Mouse (Mus musculus): Measurements from ENCODE around the gene Epb41l5. TPM values are rescaled to one million over a fixed set of nuclear protein-coding genes. Genes with fewer than 3 reads are reported as not detected.

Epb41l5 gene
- polyA plus RNA-seq, 1 experiment from 2014 or later: 45.9 TPM

DNA sequence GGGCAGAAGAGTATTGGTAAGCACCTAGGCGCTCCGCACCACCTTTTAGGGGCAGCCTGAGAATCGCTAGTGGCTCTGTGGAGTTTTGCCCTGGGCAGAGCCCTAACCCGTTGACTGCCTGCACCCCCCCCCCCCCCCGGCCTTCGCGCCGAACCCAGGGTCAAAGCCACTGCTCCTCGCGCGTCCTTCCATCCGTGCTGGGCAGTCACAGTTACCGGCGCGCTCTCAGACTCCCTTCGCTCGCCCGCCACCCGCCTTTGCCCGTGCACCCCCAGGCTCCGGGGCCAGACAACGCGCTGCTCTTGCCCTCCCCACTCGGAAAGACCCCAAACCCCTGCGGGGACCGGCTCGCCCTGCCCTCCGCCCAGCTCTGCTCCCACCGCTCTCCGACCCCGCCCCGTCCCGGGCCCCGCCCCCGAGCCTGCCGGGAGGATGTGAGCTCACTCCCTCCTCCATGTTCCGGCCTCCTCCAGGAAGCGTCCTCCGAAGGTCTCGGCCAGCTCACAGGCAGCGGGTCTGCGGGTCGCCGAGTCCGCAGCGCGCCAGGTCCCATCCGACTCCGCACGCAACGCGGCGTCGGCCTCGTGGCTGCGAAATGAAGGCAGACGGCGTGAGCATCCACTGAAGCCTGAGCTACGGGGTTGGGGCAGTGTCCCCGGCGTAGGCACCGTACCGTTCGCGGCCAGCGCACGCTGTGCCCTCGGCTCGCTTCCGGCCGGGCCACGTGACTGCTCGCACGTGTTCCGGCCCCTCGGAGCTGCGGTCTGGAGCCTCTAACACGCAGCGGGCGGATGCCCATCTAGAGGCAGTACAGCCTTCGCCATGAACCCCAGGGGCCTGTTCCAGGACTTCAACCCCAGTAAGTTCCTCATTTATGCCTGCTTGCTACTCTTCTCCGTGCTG, 122.9 kb downstream of the Epb41l5 start, which contains the start of gene Tmem185b:
Gene Tmem185b (plus strand): TSS at position 472 of the 903 bp plus-strand sequence.
- ATAC-seq (ENCODE audit: borderline replicate concordance, extremely low read depth, low FRiP score, low TSS enrichment): peak; percentile 92
- Histone ChIP-seq H3K27ac (peak within 1 kb of the TSS; percentile 83), H3K4me2 (peak within 1 kb of the TSS; percentile 82), H3K27me3 (no peaks in the 10 kb centered on the region), H3K36me3 (peaks cover 27% of the 10 kb centered on the region), H3K4me1 (peaks cover 36% of the 10 kb centered on the region), H3K4me3 (peak within 1 kb of the TSS; percentile 63), H3K9me3 (no peaks in the 10 kb centered on the region), H3K9ac (peak within 1 kb of the TSS; percentile 69)
- WGBS: 2% methylated on average over 70 of the region's 82 CpGs

DNA sequence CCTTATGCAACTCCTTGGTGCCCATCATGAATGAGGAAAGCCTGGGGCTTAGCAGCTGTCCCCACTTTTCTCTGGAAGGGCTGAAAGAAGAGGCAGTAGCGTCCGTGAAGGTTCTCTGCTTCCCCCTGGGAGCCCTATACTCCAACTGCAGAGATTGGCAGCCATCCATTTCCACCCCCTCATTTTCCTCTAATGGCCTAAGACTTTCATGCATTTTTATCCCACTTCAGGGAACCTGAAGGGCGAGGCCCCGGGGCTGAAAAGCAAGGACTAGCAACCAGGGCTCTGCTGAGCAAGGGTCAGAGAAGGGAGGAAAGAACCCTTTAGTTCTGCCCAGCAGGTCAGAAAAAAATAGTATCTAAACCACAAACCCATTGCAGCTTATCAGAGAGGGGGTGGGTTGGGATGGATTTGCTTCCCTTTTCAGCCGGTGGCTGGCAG, 123.8 kb downstream of the Epb41l5 start:
- WGBS: 5% methylated on average over 5 of the region's 5 CpGs

DNA sequence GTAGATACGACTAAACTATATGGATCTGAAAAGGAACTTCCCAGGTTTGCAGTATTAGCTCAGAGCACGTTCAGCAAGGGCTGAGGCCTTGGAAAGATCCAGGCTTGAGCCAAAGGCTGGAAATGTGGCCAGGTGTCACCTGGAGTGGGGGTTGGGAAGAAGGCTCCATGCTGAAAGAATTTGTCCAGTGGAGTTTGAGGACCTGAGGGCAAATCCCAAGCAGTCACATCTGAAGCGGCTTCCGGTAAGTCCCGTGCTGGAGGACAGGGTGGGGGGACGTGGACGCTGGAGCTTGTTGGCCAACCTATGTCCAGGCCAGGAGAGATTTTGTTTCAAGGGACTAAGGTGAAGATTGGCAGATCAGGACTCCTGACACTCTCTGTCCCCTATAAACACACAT, 125.0 kb downstream of the Epb41l5 start:
- no peak overlapping the region for H3K27ac ChIP-seq
- peaks cover 40% of the 10 kb centered on the region for H3K4me1 ChIP-seq
- ATAC-seq (ENCODE audit: borderline replicate concordance, extremely low read depth, low FRiP score, low TSS enrichment): no peak
- H3K4me3 ChIP-seq: no peak overlapping the region
- H3K36me3 ChIP-seq: peaks cover 20% of the 10 kb centered on the region
- no peak overlapping the region for H3K4me2 ChIP-seq
- 91% methylated on average over 7 of the region's 7 CpGs for WGBS
- no peaks in the 10 kb centered on the region for H3K27me3 ChIP-seq
- no peaks in the 10 kb centered on the region for H3K9me3 ChIP-seq
- no peak overlapping the region for H3K9ac ChIP-seq

More for the DNA sequence above, 123.8 kb downstream of the Epb41l5 start:
- ATAC-seq (ENCODE audit: borderline replicate concordance, extremely low read depth, low FRiP score, low TSS enrichment): no peak
- peak overlapping the region; percentile 83 for H3K27ac ChIP-seq
- H3K9me3 ChIP-seq: no peaks in the 10 kb centered on the region
- peak overlapping the region; percentile 82 for H3K4me2 ChIP-seq
- peaks cover 33% of the 10 kb centered on the region for H3K4me1 ChIP-seq
- peaks cover 27% of the 10 kb centered on the region for H3K36me3 ChIP-seq
- H3K4me3 ChIP-seq: peak overlapping the region; percentile 63
- no peaks in the 10 kb centered on the region for H3K27me3 ChIP-seq
- peak overlapping the region; percentile 69; the same call in 1 of the 2 replicates for H3K9ac ChIP-seq

DNA sequence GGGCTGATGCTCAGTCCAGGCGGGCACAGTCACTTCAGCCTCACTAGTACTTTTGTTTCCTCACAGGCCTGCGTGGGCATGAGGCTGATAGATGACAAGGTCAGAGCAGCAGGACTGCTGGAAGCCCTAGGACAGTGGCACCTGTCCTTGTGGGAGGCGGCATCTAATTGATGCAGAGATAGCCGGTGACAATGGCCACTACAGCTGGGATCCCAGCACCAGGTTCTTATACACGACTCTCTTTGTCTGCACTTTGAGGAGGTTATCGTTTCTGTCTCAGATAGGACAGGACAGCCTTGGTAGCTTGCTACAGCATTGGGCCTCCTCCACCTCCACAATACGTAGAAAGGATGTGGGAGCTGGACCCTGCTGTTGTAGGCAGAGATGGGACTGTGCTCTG, 125.4 kb downstream of the Epb41l5 start:
- H3K36me3 ChIP-seq: peaks cover 15% of the 10 kb centered on the region
- H3K9me3 ChIP-seq: no peaks in the 10 kb centered on the region
- H3K4me2 ChIP-seq: no peak overlapping the region
- H3K27ac ChIP-seq: no peak overlapping the region
- no peaks in the 10 kb centered on the region for H3K27me3 ChIP-seq
- no peak for ATAC-seq (ENCODE audit: borderline replicate concordance, extremely low read depth, low FRiP score, low TSS enrichment)
- WGBS: 81% methylated on average over 7 of the region's 7 CpGs
- H3K9ac ChIP-seq: no peak overlapping the region
- peaks cover 40% of the 10 kb centered on the region for H3K4me1 ChIP-seq
- no peak overlapping the region for H3K4me3 ChIP-seq

DNA sequence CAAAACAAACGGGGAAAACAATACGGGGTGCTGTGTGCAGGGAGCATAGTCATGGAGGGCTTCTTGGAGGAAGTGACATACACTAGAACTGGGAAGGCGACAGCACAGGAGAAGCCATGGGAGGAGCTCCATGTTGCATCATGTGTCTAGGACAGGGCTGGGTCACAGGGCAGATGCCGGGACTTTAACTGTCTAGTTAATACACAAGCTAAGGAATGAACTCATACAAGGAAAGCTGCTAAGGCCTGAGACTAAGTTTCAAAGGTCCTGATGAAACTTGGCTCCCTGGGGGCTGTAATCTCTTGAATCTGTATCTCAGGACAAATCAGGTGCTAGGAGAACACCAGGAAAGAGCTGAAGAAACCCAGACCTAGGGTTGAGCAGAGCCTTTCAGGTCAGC, 126.1 kb downstream of the Epb41l5 start:
- H3K4me2 ChIP-seq: no peak overlapping the region
- H3K9me3 ChIP-seq: no peaks in the 10 kb centered on the region
- H3K4me3 ChIP-seq: no peak overlapping the region
- ATAC-seq (ENCODE audit: borderline replicate concordance, extremely low read depth, low FRiP score, low TSS enrichment): no peak
- no peak overlapping the region for H3K27ac ChIP-seq
- no peak overlapping the region for H3K9ac ChIP-seq
- H3K4me1 ChIP-seq: peaks cover 47% of the 10 kb centered on the region
- H3K36me3 ChIP-seq: peaks cover 9% of the 10 kb centered on the region
- no peaks in the 10 kb centered on the region for H3K27me3 ChIP-seq
- WGBS: 84% methylated on average over 4 of the region's 4 CpGs

DNA sequence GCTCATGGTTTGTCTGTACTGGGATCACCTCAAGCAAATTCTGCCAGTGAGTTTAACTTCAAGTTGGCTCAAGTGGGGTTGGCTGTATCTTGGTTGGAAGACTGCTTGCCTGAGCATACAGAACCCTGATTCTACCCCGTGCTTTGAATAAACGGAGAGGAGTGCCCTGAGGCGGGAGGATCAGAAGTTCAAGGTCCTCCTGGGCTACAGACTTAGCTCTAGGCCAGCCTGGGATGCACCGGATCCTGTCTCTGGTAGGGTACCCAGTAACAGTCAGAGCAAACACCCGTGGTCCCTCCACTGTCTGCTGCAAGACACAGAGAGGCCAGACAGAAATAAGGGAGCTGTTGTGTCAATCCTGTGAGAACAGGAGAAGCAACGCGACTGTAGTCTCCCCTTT, 127.1 kb downstream of the Epb41l5 start:
- peak overlapping the region; percentile 71 for H3K27ac ChIP-seq
- WGBS: 53% methylated on average over 7 of the region's 7 CpGs
- ATAC-seq (ENCODE audit: borderline replicate concordance, extremely low read depth, low FRiP score, low TSS enrichment): no peak

DNA sequence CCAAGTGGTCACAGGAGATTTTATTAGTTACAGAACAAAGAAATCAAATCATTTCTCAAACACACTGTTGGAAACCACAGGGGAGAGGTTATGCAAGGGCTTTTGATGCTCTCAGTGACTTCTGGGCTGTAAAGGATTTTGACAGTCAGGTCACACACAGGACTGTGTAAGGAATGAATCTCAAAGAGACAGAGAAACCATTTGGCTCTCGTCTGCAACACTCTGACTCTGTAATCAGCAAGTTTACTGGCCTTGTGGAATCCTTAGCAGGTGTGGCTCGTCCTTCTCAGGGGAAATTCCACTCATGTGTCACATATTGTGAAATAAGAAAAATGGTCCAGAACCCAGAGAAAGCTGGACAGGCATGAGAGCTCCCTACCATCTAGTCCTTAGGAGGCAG, 127.8 kb downstream of the Epb41l5 start:
- ATAC-seq (ENCODE audit: borderline replicate concordance, extremely low read depth, low FRiP score, low TSS enrichment): peak; percentile 75
- Histone ChIP-seq H3K4me3 (no peak overlapping the region), H3K4me2 (no peak overlapping the region), H3K9ac (no peak overlapping the region), H3K27ac (peak overlapping the region; percentile 71), H3K9me3 (no peaks in the 10 kb centered on the region), H3K36me3 (no peaks in the 10 kb centered on the region), H3K4me1 (peaks cover 42% of the 10 kb centered on the region), H3K27me3 (no peaks in the 10 kb centered on the region)
- WGBS: 32% methylated on average over 2 of the region's 2 CpGs

More for the DNA sequence above, 127.1 kb downstream of the Epb41l5 start:
- Histone ChIP-seq H3K36me3 (no peaks in the 10 kb centered on the region), H3K9ac (no peak overlapping the region), H3K4me3 (no peak overlapping the region), H3K27me3 (no peaks in the 10 kb centered on the region), H3K4me2 (no peak overlapping the region), H3K9me3 (no peaks in the 10 kb centered on the region), H3K4me1 (peaks cover 47% of the 10 kb centered on the region)

DNA sequence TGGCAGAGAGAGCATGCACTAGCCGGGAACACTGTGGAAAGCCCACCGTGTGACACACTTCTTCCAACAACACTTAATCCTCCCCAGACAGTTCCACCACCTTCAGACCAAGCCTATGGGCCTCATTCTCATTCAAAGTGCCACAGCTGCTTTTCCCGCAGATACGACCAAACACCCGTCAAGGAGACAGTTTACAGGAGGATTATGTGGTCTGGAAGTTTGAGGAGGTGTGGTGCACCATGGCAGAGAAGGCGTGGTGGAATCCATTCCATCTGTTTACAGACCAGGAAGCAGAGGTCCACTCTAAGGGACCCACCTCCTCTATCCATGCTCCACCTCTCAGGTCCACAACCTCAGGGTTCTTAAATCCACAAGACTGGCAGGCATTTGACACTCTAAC, 129.5 kb downstream of the Epb41l5 start:
- H3K4me1 ChIP-seq: peaks cover 28% of the 10 kb centered on the region
- H3K9me3 ChIP-seq: no peaks in the 10 kb centered on the region
- ATAC-seq (ENCODE audit: borderline replicate concordance, extremely low read depth, low FRiP score, low TSS enrichment): no peak
- H3K9ac ChIP-seq: no peak overlapping the region
- no peak overlapping the region for H3K4me3 ChIP-seq
- no peaks in the 10 kb centered on the region for H3K36me3 ChIP-seq
- H3K4me2 ChIP-seq: no peak overlapping the region
- 59% methylated on average over 6 of the region's 6 CpGs for WGBS
- no peak overlapping the region for H3K27ac ChIP-seq
- no peaks in the 10 kb centered on the region for H3K27me3 ChIP-seq

DNA sequence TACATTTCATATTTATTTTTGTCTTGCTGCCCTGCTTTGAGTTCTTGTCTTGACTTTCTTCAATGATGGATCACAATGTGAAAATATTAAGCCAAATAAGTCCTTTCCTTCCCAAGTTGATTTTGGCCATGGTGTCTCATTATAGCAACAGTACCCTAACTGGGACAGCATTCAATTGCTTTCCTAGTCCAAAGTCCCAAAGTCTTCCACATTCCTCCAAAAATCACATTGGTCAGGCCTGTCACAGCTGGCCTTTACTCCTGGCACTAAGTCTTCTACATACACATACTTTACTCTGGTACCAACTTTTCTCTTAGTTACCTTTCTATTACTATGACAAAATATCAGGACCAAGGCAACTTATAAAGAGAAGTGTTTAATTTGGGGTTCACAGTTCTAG, 130.0 kb downstream of the Epb41l5 start:
- ATAC-seq (ENCODE audit: borderline replicate concordance, extremely low read depth, low FRiP score, low TSS enrichment): no peak
- no peaks in the 10 kb centered on the region for H3K36me3 ChIP-seq
- no peaks in the 10 kb centered on the region for H3K9me3 ChIP-seq
- H3K9ac ChIP-seq: no peak overlapping the region
- no peak overlapping the region for H3K27ac ChIP-seq
- H3K4me1 ChIP-seq: peaks cover 27% of the 10 kb centered on the region
- H3K27me3 ChIP-seq: no peaks in the 10 kb centered on the region
- H3K4me2 ChIP-seq: no peak overlapping the region
- no peak overlapping the region for H3K4me3 ChIP-seq

DNA sequence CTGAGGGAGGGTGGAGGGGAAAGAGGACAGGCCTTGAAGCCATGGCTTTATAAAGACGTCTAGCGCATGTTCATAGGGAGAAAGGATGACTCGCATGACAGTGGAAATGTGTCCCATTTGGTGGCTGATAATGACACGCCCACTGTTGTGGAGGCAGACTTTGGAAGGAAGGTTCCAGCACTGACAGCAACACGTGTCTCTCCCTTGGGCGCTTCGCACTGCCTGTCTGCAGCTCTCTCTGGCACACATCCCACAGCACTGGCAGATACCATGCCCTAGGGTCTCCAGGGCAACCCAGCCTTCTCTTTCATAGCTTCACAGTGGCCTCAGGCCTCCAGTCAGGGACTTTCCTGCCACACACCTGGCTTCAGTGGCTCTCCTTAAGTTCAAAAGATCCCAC, 130.7 kb downstream of the Epb41l5 start:
- Histone ChIP-seq H3K27ac (peak overlapping the region; percentile 29; the same call in 1 of the 2 replicates), H3K9me3 (no peaks in the 10 kb centered on the region), H3K27me3 (no peaks in the 10 kb centered on the region), H3K9ac (no peak overlapping the region), H3K4me3 (no peak overlapping the region), H3K36me3 (no peaks in the 10 kb centered on the region), H3K4me2 (no peak overlapping the region), H3K4me1 (peaks cover 31% of the 10 kb centered on the region)
- 71% methylated on average over 7 of the region's 7 CpGs for WGBS
- ATAC-seq (ENCODE audit: borderline replicate concordance, extremely low read depth, low FRiP score, low TSS enrichment): no peak

DNA sequence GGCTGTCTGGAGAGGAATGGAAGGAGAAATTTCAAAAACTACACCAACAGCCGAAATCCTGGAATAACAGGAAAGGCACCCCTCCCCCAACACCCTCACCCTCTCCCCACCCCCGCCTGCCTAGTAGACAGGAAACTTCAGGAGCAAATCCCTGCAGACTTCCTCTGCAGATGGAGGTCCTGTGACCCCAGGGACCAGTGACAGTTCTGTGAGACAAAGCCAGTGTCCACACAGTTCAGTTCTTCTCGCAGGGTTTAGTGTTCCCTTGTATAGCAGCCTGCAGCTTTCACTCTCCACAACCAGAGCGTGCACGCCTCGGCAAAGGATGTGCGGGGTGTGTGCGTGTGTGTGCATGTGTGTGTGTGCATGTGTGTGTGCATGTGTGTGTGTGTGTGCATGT, 137.9 kb downstream of the Epb41l5 start:
- H3K4me2 ChIP-seq: peak overlapping the region; percentile 7; the same call in 1 of the 2 replicates
- H3K9me3 ChIP-seq: no peaks in the 10 kb centered on the region
- H3K4me3 ChIP-seq: no peak overlapping the region
- WGBS: 60% methylated on average over 8 of the region's 8 CpGs
- ATAC-seq (ENCODE audit: borderline replicate concordance, extremely low read depth, low FRiP score, low TSS enrichment): peak; percentile 15; the same call in 1 of the 2 replicates
- H3K36me3 ChIP-seq: no peaks in the 10 kb centered on the region
- no peak overlapping the region for H3K9ac ChIP-seq
- H3K4me1 ChIP-seq: peaks cover 41% of the 10 kb centered on the region
- no peaks in the 10 kb centered on the region for H3K27me3 ChIP-seq
- peak overlapping the region; percentile 80 for H3K27ac ChIP-seq

DNA sequence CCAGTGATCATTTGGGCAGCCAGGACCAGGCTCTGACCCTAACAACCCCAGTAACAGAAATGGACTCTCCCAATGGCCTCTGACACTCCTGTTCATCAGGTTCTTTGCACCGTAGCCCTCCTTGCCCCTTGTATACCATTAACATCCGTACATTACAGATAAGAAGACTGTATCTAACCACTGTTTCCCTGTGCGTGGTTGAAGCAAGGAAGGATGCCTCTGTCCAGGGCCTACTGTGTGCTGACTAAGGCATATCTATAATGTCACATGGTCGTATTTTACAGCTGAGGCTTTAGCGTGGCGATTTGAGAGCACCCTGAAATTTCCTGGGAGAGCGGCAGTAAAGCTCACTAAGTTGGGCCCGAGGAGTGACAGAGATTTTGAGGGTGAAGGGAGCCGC, 138.4 kb downstream of the Epb41l5 start:
- no peaks in the 10 kb centered on the region for H3K36me3 ChIP-seq
- H3K4me3 ChIP-seq: no peak overlapping the region
- H3K9ac ChIP-seq: no peak overlapping the region
- peak overlapping the region; percentile 7; the same call in 1 of the 2 replicates for H3K4me2 ChIP-seq
- peaks cover 43% of the 10 kb centered on the region for H3K4me1 ChIP-seq
- H3K27ac ChIP-seq: peak overlapping the region; percentile 80
- ATAC-seq (ENCODE audit: borderline replicate concordance, extremely low read depth, low FRiP score, low TSS enrichment): no peak
- WGBS: 48% methylated on average over 9 of the region's 9 CpGs
- no peaks in the 10 kb centered on the region for H3K9me3 ChIP-seq
- no peaks in the 10 kb centered on the region for H3K27me3 ChIP-seq

Data from lung, embryonic 15.5 days (tissue).